Mouse (Mus musculus) cerebellum, postnatal 36 days (tissue): ENCODE data around the gene Olfr665.
"Not testable (repeated sequence)": the region's sequence is repeated elsewhere in the genome, so short reads cannot be mapped to it uniquely, and the experiment has no call there.

Experiments
- DNase-seq, 2 experiments: peaks; one replicate each; pipeline ENCODE4 v3.0.0; 2021 to 2022; ENCODE audit warnings: mixed read lengths in 2 of 2

The Olfr665 gene

DNA sequence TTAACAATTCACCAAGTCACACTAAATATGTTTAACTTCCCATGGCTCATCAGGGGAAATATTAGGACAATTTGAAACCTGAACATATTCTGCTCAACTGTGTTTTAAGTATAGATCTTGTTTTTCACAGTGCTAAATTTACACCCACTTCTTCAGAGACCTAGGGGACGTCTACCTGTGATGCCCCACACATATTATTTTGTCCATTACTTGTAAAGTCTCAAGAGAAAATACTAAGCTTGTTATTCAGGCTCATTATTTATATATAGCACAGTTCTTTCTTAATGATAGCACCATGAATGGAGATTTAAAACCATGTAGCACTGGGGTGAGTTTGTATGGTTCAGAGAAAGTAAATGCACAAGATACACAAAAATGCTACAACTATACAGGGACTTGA lies at the start of gene Olfr665:
Gene Olfr665, plus strand, starts transcription at position 301 of the 400 bp plus-strand sequence.
- DNase-seq = no peak

- no peak for DNase-seq
Measured at GRCm38 (mm10) chr7:104842503-104842902, 35.3 kb upstream of the Olfr665 start, which contains the start of gene Usp17lb. Usp17lb (minus strand) TSS chr7:104842603.

DNA sequence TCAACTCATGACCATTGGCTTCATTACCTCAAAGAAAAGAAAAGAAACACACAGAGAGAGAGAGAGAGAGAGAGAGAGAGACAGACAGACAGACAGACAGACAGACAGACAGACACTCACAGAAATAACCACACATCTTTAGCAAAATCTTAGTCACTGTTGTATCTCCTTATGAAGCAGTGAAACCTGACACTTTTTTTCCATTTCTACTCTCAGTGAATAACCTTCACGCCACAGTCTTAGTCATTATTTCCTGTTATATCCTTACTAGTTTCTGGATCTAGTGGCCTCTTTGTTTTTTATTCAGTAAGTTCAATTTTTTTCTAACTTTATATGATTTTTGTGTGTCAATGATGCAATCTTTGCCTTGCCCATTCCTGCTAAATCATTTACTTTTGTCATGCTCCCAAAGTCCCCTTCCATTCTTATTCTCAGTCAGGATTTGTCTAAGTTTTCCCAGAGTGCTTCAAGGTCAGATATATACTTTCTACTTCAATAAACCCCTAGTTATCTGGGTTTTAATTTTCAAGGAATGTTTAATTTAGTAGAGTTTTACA lies 34.0 kb upstream of the Olfr665 start:
- no peak for DNase-seq

- not testable (repeated sequence) for DNase-seq
Measured at GRCm38 (mm10) chr7:104851546-104851945, 26.3 kb upstream of the Olfr665 start.

GRCm38 (mm10) chr7:104855248-104855750 lies 22.5 kb upstream of the Olfr665 start:
- DNase-seq = no peak

DNA sequence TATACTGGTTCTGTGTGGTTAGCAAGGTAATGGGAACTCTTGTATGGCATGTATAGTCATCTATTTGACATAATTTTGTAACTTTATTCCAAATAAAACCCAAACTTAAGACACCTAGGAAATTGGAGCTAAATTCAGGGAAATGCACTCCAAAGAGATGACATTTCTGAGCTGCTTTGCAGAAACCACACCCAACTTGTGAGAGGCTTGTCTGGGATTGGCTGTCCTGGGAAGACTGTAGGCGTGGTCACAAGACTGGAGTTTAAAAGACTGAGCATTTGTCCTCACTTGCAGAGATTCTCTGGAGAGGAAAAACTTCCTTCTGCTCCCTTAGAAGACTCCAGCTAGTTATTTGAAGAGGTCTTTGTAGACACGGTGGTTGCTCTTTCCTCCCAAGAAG lies 21.1 kb upstream of the Olfr665 start, which contains the start of gene Usp17la:
Gene Usp17la, plus strand, starts transcription at position 301 of the 400 bp plus-strand sequence.
- DNase-seq = not testable (repeated sequence)

DNA sequence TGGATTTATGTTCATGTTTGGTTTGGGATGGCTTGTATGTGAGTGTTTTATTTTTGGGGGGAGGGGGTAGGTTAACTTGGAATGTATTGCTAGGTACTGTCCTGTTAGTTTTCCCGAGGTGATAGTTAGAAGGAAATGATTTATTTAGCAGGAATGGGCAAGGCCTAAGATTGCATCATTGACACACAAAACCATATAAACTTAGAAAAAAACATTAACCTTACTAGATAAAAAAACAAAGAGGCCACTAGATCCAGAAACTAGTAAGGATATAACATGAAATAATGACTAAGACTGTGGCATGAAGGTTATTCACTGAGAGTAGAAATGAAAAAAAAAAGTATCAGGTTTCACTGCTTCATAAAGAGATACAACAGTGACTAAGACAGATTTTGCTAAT lies 20.1 kb upstream of the Olfr665 start:
- no peak for DNase-seq

- DNase-seq = no peak
Measured at GRCm38 (mm10) chr7:104861381-104861780, 16.4 kb upstream of the Olfr665 start.

DNA sequence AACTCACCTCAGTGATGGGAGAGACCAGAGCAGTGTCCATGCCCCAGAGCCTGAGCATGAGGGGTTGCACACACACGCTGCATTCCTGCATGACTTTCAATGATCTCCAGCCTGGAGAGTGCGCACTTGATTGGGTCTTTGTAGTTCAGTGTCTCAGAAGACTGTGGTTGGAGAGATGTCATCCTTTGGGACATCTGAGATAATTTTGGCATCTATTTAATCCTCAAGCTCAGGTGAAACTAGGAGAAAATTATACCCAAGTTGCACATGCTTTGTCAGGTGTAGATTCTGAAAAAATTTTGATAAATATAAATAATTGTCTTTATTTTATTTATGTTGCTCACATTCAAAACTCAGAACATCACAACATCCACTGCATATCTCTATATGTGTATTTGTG lies 18.0 kb downstream of the Olfr665 start, which contains the start of gene Olfr666:
Gene Olfr666, minus strand, starts transcription at position 101 of the 400 bp plus-strand sequence.
- no peak for DNase-seq

DNA sequence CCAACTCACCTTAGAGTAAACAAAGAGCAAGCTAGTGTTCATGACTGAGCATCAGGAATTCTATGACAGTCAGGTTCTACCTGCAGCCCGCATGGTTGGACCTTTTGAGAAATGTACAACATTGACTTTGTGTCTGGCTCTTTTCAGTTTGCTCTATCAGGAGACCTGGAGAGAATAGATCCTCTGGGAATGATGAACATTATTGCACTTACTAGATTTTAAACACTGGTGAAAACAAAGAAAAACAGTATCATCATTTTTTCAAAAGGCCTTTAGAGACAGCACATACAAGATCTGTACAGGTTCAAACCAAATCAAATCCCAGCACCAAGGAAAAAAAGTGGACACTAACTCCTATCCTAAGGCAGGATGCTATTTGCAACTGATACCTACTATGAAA lies 43.6 kb downstream of the Olfr665 start, which contains the start of gene Olfr667:
Gene Olfr667, minus strand, starts transcription at position 101 of the 400 bp plus-strand sequence.
- no peak for DNase-seq

- no peak for DNase-seq
Measured at GRCm38 (mm10) chr7:104927957-104928356, 50.1 kb downstream of the Olfr665 start, which contains the start of gene Olfr668. Olfr668 (minus strand) TSS chr7:104928057.
